Mouse (Mus musculus) layer of hippocampus, adult 8-10 months (tissue): ENCODE measurements around the gene Sulf2. TPM values are rescaled to one million over a fixed set of nuclear protein-coding genes. Genes with fewer than 3 reads are reported as not detected.

Experiments used
- DNase-seq, 2 experiments: peaks; one replicate each; pipeline ENCODE4 v3.0.0; 2022; ENCODE audit warnings: low spot score in 2 of 2
- total RNA-seq, 4 experiments: library from RNA; stranded (reverse); gene quantifications; 2 replicates each; pipeline ENCODE4 v1.2.4; 2022

Sulf2 gene
- total RNA-seq, 4 experiments from 2014 or later = 103 to 126 (median 119) TPM

GRCm38 (mm10) chr2:166024621-166025020 lies 130.8 kb downstream of the Sulf2 start:
- no peak for DNase-seq

- no peak for DNase-seq
Measured at GRCm38 (mm10) chr2:166024079-166024478, 131.4 kb downstream of the Sulf2 start.

Other genes with a start within 250 kb of the Sulf2 start
- gene Ncoa3, start 163.0 kb downstream of the Sulf2 start, total RNA-seq = 10 to 100 TPM; 33.9 to 41.1 (median 36.3) TPM